Mouse (Mus musculus) spleen, postnatal 14 days (tissue): Measurements from ENCODE around the gene Fkbpl.

Source experiments
- DNase-seq, 2 experiments: peaks; one replicate each; pipeline ENCODE4 v3.0.0; 2021 to 2022; ENCODE audit warnings: low spot score in 2 of 2

Fkbpl gene

GRCm38 (mm10) chr17:34692906-34693305 lies 48.3 kb downstream of the Fkbpl start:
- DNase-seq: no peak
